Mouse (Mus musculus) liver, embryonic 11.5 days (tissue): ENCODE measurements around the gene Rnf169. TPM values are rescaled to one million over a fixed set of nuclear protein-coding genes. Genes with fewer than 3 reads are reported as not detected.

Experiments used
- ATAC-seq: fragments of 200-750 bp; cut with Nextera tagmentation; replicated peaks from 2 replicates; pipeline ENCODE4 v1.8.0; 2017; ENCODE audit warnings: moderate number of reproducible peaks, mild to moderate bottlenecking, moderate TSS enrichment, moderate library complexity; ENCODE audit not compliant: low FRiP score
- DNase-seq: peaks from one replicate; pipeline ENCODE4 v3.0.0-alpha.2; 2017; ENCODE audit warnings: low spot score
- H3K27ac ChIP-seq: fragments of 300-500 bp; sonication (generic); 2 replicates; pipeline ENCODE4 v1.5.1; 2014; ENCODE audit warnings: mild to moderate bottlenecking, low read depth, low read length, control low read depth
- H3K27me3 ChIP-seq: fragments of 300-500 bp; sonication (generic); replicated peaks from 2 replicates; pipeline ENCODE4 v1.6.1; 2014; ENCODE audit warnings: low read length, mixed read lengths; ENCODE audit not compliant: control insufficient read depth, insufficient read depth
- H3K36me3 ChIP-seq: fragments of 300-500 bp; sonication (generic); 2 replicates; pipeline ENCODE4 v1.6.1; 2014; ENCODE audit warnings: mild to moderate bottlenecking, low read length, moderate library complexity, mixed read lengths; ENCODE audit not compliant: control insufficient read depth, insufficient read depth
- H3K4me1 ChIP-seq: fragments of 300-500 bp; sonication (generic); replicated peaks from 2 replicates; pipeline ENCODE4 v1.6.1; 2014; ENCODE audit warnings: low read length, mixed read lengths; ENCODE audit not compliant: control insufficient read depth, insufficient read depth
- H3K4me2 ChIP-seq: fragments of 300-500 bp; sonication (generic); 2 replicates; pipeline ENCODE4 v1.6.1; 2014; ENCODE audit warnings: mild to moderate bottlenecking, control low read depth, moderate library complexity
- H3K4me3 ChIP-seq: fragments of 300-500 bp; sonication (generic); 2 replicates; pipeline ENCODE4 v1.5.1; 2014; ENCODE audit warnings: low read depth, low read length, control low read depth
- H3K9ac ChIP-seq: fragments of 300-500 bp; sonication (generic); 2 replicates; pipeline ENCODE4 v1.6.1; 2014; ENCODE audit warnings: low read depth, low read length, control low read depth
- H3K9me3 ChIP-seq: fragments of 300-500 bp; sonication (generic); 2 replicates; pipeline ENCODE4 v1.6.1; 2016; ENCODE audit warnings: low read length, inconsistent platforms, mixed read lengths; ENCODE audit not compliant: control insufficient read depth
- WGBS: fragments of 180-500 bp; shearing (Covaris S2); extraction: QIAGEN DNeasy Blood & Tissue Kit; methylation state at CpG from one replicate; pipeline ENCODE4 v1.1.7; 2014; 5-methylcytosine and 5-hydroxymethylcytosine counted together
- polyA plus RNA-seq: library from polyadenylated mRNA; unstranded; fragments of >200 nt; fragmentation: Nextera tagmentation; extraction: Ambion mirVana; gene quantifications from 2 replicates; pipeline ENCODE4 v1.2.1, GENCODE M21; 2014

Rnf169 gene
- polyA plus RNA-seq, 1 experiment from 2014 or later = 4.3 TPM

- no peak for ATAC-seq
- Histone ChIP-seq H3K9me3 (no peaks in the 10 kb centered on the region), H3K36me3 (peaks cover 9% of the 10 kb centered on the region; the same call in 1 of the 2 replicates), H3K27me3 (peaks cover 29% of the 10 kb centered on the region), H3K4me3 (no peak overlapping the region), H3K9ac (no peak overlapping the region), H3K27ac (no peak overlapping the region), H3K4me1 (peaks cover 5% of the 10 kb centered on the region; the same call in 1 of the 2 replicates), H3K4me2 (no peak overlapping the region)
- WGBS = 88% methylated on average over 6 of the region's 6 CpGs
- no peak for DNase-seq
Measured at GRCm38 (mm10) chr7:99919971-99920370, 60.3 kb downstream of the Rnf169 start.

- Histone ChIP-seq H3K4me2 (no peak overlapping the region), H3K27me3 (peaks cover 29% of the 10 kb centered on the region)
Measured at GRCm38 (mm10) chr7:99919164-99919563, 61.1 kb downstream of the Rnf169 start.

DNA sequence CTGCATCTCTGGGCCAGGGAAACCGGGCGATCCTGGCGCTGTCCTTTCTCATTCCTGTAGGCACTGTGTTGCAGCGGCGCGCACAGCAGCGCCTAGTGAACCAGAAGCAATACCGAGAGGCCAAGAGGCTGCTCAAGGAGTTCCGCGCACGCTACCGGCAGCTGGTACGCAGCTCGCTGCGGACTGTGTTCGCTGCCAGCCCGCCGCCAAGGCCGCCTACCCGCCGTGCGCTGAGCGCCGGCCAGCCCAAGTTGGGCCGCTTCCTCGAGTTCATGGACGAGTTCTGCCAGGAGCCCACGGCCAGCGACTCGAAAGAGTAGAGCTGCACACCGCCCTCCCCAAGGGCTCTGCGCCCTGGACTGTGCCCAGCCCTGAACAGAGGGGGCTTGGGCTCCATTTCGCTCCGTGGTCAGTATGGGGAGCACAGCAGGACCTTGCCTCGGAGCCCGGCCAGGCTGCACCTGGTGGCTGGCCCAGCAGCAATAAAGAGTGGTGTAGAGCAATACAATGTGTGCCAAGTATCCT, 62.9 kb downstream of the Rnf169 start:
- Histone ChIP-seq H3K4me3 (peak overlapping the region; percentile 40), H3K4me1 (peaks cover 5% of the 10 kb centered on the region; the same call in 1 of the 2 replicates), H3K27ac (no peak overlapping the region), H3K9me3 (no peaks in the 10 kb centered on the region), H3K27me3 (peaks cover 29% of the 10 kb centered on the region), H3K9ac (0 out of 2 replicates have a peak overlapping the region, but pooled peaks have one; percentile 35), H3K4me2 (peak overlapping the region; percentile 76), H3K36me3 (no peaks in the 10 kb centered on the region)
- ATAC-seq (0 out of 2 replicates have a peak, but pooled peaks have one; percentile 20), DNase-seq (peak; percentile 47)
- WGBS = 2% methylated on average over 36 of the region's 36 CpGs

More at GRCm38 (mm10) chr7:99919164-99919563, 61.1 kb downstream of the Rnf169 start:
- peaks cover 5% of the 10 kb centered on the region; the same call in 1 of the 2 replicates for H3K4me1 ChIP-seq
- H3K36me3 ChIP-seq = peaks cover 3% of the 10 kb centered on the region; the same call in 1 of the 2 replicates
- 84% methylated on average over 2 of the region's 2 CpGs for WGBS
- DNase-seq = no peak
- no peaks in the 10 kb centered on the region for H3K9me3 ChIP-seq
- H3K9ac ChIP-seq = no peak overlapping the region
- H3K27ac ChIP-seq = no peak overlapping the region
- no peak overlapping the region for H3K4me3 ChIP-seq
- no peak for ATAC-seq

DNA sequence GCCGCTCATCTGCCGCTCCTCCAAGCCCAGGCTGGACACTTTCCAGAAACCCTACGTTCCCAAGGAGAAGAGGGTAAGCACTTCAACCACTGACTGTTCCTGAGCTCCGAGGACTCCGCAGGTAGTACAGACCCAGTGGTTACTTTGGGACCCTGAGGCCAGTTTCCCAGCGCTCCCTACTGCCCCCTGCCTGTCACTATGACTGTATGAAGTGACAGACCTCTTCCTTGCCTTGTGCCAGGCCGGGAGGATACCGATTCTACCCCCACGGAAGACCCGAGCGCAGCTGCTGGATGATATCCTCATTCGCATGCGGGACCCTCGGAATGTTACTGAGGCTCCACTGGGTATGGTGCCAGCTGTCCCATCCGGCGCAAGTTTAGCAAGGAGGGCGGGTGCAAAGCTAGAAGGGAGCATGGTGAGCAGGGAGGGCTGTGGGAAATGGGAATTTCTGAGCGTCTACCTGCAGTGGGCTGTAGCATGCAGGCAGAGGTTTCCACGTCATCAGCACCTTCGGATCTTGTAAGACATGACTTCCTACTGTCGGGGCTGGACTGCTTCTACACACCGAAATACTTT, 63.4 kb downstream of the Rnf169 start:
- peak overlapping the region; percentile 76 for H3K4me2 ChIP-seq
- H3K9me3 ChIP-seq = no peaks in the 10 kb centered on the region
- no peak overlapping the region for H3K27ac ChIP-seq
- H3K27me3 ChIP-seq = peaks cover 29% of the 10 kb centered on the region
- no peaks in the 10 kb centered on the region for H3K36me3 ChIP-seq
- 9% methylated on average over 22 of the region's 22 CpGs for WGBS
- 0 out of 2 replicates have a peak, but pooled peaks have one; percentile 45 for ATAC-seq
- H3K4me3 ChIP-seq = peak overlapping the region; percentile 40
- DNase-seq = peak; percentile 50
- H3K4me1 ChIP-seq = peaks cover 5% of the 10 kb centered on the region; the same call in 1 of the 2 replicates
- H3K9ac ChIP-seq = 0 out of 2 replicates have a peak overlapping the region, but pooled peaks have one; percentile 35

DNA sequence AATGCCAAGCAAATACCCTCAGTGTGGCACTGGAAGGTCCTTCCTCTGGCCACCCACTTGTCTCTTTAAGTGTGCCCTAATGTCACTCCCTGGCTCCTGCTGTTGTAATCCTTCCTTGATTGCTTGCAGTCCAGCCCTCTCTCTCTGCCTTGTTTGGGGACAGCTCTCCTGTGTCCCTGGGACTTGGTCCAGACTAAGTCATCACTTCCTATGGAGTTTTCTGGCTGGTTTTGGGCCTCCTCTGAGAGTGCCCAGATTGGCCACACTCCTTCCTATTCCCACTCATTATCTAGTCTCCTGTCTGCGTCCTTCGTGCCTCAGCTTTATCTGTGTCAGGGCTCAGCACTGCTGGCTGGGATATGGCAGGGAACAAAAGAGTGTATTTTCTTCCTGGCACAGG, 64.7 kb downstream of the Rnf169 start:
- WGBS = 46% methylated on average over 2 of the region's 2 CpGs
- no peaks in the 10 kb centered on the region for H3K36me3 ChIP-seq
- no peak overlapping the region for H3K9ac ChIP-seq
- DNase-seq (no peak), ATAC-seq (no peak)
- peaks cover 29% of the 10 kb centered on the region for H3K27me3 ChIP-seq
- no peak overlapping the region for H3K4me2 ChIP-seq
- peaks cover 5% of the 10 kb centered on the region; the same call in 1 of the 2 replicates for H3K4me1 ChIP-seq
- H3K27ac ChIP-seq = no peak overlapping the region
- H3K9me3 ChIP-seq = no peaks in the 10 kb centered on the region
- no peak overlapping the region for H3K4me3 ChIP-seq

DNA sequence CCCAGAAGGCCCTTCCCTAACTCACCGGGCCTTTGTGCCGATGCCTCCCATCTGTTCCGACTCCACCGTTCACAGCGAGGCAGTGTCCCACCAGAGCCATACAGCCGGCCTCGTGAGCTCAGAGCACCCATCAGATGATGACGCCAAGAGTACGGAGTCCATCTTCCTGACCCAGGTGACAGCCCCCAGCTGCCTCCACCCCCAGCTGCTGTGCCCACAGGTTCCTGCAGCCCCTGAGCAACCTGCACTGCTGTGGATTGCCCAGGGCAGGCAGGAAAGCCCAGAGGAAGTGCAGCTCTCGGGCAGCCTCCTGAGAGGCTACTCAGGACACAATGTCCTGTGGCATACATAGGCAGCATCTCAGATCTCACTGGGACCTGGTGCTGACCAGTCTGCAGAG, 65.9 kb downstream of the Rnf169 start:
- no peaks in the 10 kb centered on the region for H3K9me3 ChIP-seq
- no peak overlapping the region for H3K27ac ChIP-seq
- H3K4me2 ChIP-seq = no peak overlapping the region
- ATAC-seq = no peak
- no peaks in the 10 kb centered on the region for H3K36me3 ChIP-seq
- H3K9ac ChIP-seq = no peak overlapping the region
- peaks cover 29% of the 10 kb centered on the region for H3K27me3 ChIP-seq
- no peak for DNase-seq
- WGBS = 82% methylated on average over 10 of the region's 10 CpGs
- peaks cover 5% of the 10 kb centered on the region; the same call in 1 of the 2 replicates for H3K4me1 ChIP-seq
- no peak overlapping the region for H3K4me3 ChIP-seq

DNA sequence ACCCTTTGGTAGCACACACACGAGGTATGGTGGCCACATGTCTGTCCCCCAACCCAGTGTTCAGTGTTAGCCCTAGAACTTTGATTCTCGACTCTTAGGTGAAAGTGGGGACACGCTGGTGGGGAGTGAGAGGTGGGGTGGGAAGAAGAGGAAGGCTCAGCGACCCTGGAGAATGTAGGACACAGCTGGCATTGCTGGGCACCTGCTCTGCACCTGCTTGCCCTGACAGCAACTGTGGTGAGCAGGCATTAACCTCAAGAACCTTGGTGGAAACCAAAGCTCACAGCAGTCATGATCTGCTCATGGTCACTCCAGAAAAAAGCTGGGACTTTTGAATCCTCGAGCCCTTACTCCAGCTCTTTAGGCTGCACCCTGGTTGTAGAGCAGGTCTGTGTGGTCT, 69.2 kb downstream of the Rnf169 start:
- H3K36me3 ChIP-seq = no peaks in the 10 kb centered on the region
- no peak overlapping the region for H3K9ac ChIP-seq
- no peak overlapping the region for H3K4me2 ChIP-seq
- WGBS = 69% methylated on average over 5 of the region's 5 CpGs
- H3K4me3 ChIP-seq = no peak overlapping the region
- H3K9me3 ChIP-seq = no peaks in the 10 kb centered on the region
- ATAC-seq = no peak
- H3K27me3 ChIP-seq = peaks cover 7% of the 10 kb centered on the region
- no peak overlapping the region for H3K27ac ChIP-seq
- peaks cover 4% of the 10 kb centered on the region; the same call in 1 of the 2 replicates for H3K4me1 ChIP-seq
- DNase-seq = no peak

- no peaks in the 10 kb centered on the region for H3K27me3 ChIP-seq
- ATAC-seq = peak; percentile 41; the same call in 1 of the 2 replicates
Measured at GRCm38 (mm10) chr7:99907463-99907862, 72.8 kb downstream of the Rnf169 start.

More at GRCm38 (mm10) chr7:99907463-99907862, 72.8 kb downstream of the Rnf169 start:
- Histone ChIP-seq H3K36me3 (no peaks in the 10 kb centered on the region), H3K27ac (no peak overlapping the region), H3K4me3 (no peak overlapping the region), H3K4me2 (no peak overlapping the region), H3K9ac (no peak overlapping the region), H3K9me3 (no peaks in the 10 kb centered on the region), H3K4me1 (peaks cover 4% of the 10 kb centered on the region; the same call in 1 of the 2 replicates)
- no peak for DNase-seq
- WGBS = 38% methylated on average over 3 of the region's 3 CpGs
